Mouse (Mus musculus): ENCODE measurements at regions not wholly inside any gene's neighbourhood (a gene's known extent, or its start where the extent isn't known, plus 50 kb on each side); places are given as distances from the start of the nearest gene placed in this dataset.

GRCm38 (mm10) chr11:20882756-20883155 is 51.9 kb upstream of the Lgalsl start:
- no peak for TF ChIP-seq EP300 (optimal IDR thresholded peaks at IDR 0.05)
- TF ChIP-seq CTCF (IDR thresholded peaks at IDR 0.05; ENCODE audit: low read depth), result no peak
- 43% methylated on average over 1 of the region's 1 CpGs for WGBS

GRCm38 (mm10) chr11:20883907-20884306 is 53.1 kb upstream of the Lgalsl start:
- no peak for DNase-seq (ENCODE audit: low spot score)
- Histone ChIP-seq H3K4me2 (replicated peaks; ENCODE audit: low read depth) (no peak overlapping the region), H3K4me1 (replicated peaks; ENCODE audit: control insufficient read depth, insufficient read depth) (no peaks in the 10 kb centered on the region), H3K4me3 (ENCODE audit: low read depth, low read length) (no peak overlapping the region), H3K27ac (replicated peaks) (no peak overlapping the region), H3K36me3 (ENCODE audit: control insufficient read depth, insufficient read depth, low read length) (no peaks in the 10 kb centered on the region), H3K27me3 (ENCODE audit: control insufficient read depth, insufficient read depth, low read length) (no peaks in the 10 kb centered on the region), H3K9me3 (ENCODE audit: control insufficient read depth, low read length) (no peaks in the 10 kb centered on the region), H3K9ac (ENCODE audit: low read length) (no peak overlapping the region)
- TF ChIP-seq CTCF (IDR thresholded peaks at IDR 0.05; ENCODE audit: low read depth) (no peak), EP300 (optimal IDR thresholded peaks at IDR 0.05) (no peak)
- 83% methylated on average over 2 of the region's 2 CpGs for WGBS
- no peak for ATAC-seq (ENCODE audit: low FRiP score, low TSS enrichment)

More at GRCm38 (mm10) chr11:20882756-20883155, 51.9 kb upstream of the Lgalsl start:
- Histone ChIP-seq H3K9me3 (ENCODE audit: control insufficient read depth, low read length) (no peaks in the 10 kb centered on the region), H3K4me3 (ENCODE audit: low read depth, low read length) (no peak overlapping the region), H3K36me3 (ENCODE audit: control insufficient read depth, insufficient read depth, low read length) (no peaks in the 10 kb centered on the region), H3K4me1 (replicated peaks; ENCODE audit: control insufficient read depth, insufficient read depth) (no peaks in the 10 kb centered on the region), H3K27ac (replicated peaks) (no peak overlapping the region), H3K27me3 (ENCODE audit: control insufficient read depth, insufficient read depth, low read length) (no peaks in the 10 kb centered on the region), H3K9ac (ENCODE audit: low read length) (no peak overlapping the region), H3K4me2 (replicated peaks; ENCODE audit: low read depth) (no peak overlapping the region)
- ATAC-seq (ENCODE audit: low FRiP score, low TSS enrichment) (no peak), DNase-seq (ENCODE audit: low spot score) (no peak)

GRCm38 (mm10) chr11:20887044-20887443 is 56.2 kb upstream of the Lgalsl start:
- TF ChIP-seq CTCF (IDR thresholded peaks at IDR 0.05; ENCODE audit: low read depth), result no peak
- no peak for TF ChIP-seq EP300 (optimal IDR thresholded peaks at IDR 0.05)
- WGBS, result 52% methylated on average over 2 of the region's 2 CpGs
- H3K9me3 ChIP-seq (ENCODE audit: control insufficient read depth, low read length), result no peaks in the 10 kb centered on the region
- no peaks in the 10 kb centered on the region for H3K27me3 ChIP-seq (ENCODE audit: control insufficient read depth, insufficient read depth, low read length)
- no peak overlapping the region for H3K4me2 ChIP-seq (replicated peaks; ENCODE audit: low read depth)
- no peaks in the 10 kb centered on the region for H3K36me3 ChIP-seq (ENCODE audit: control insufficient read depth, insufficient read depth, low read length)
- no peak overlapping the region for H3K9ac ChIP-seq (ENCODE audit: low read length)
- no peaks in the 10 kb centered on the region for H3K4me1 ChIP-seq (replicated peaks; ENCODE audit: control insufficient read depth, insufficient read depth)
- no peak overlapping the region for H3K4me3 ChIP-seq (ENCODE audit: low read depth, low read length)
- no peak overlapping the region for H3K27ac ChIP-seq (replicated peaks)
- DNase-seq (ENCODE audit: low spot score), result peak; percentile 75
- ATAC-seq (ENCODE audit: low FRiP score, low TSS enrichment), result peak; percentile 83

GRCm38 (mm10) chr11:20890479-20890878 is 59.6 kb upstream of the Lgalsl start:
- no peak for ATAC-seq (ENCODE audit: low FRiP score, low TSS enrichment)
- WGBS, result 60% methylated on average over 3 of the region's 3 CpGs

GRCm38 (mm10) chr11:20891711-20892110 is 60.9 kb upstream of the Lgalsl start:
- no peak overlapping the region for H3K4me2 ChIP-seq (replicated peaks; ENCODE audit: low read depth)
- TF ChIP-seq EP300 (optimal IDR thresholded peaks at IDR 0.05) (peak; percentile 53), CTCF (IDR thresholded peaks at IDR 0.05; ENCODE audit: low read depth) (no peak)
- H3K4me3 ChIP-seq (ENCODE audit: low read depth, low read length), result no peak overlapping the region
- WGBS, result 52% methylated on average over 10 of the region's 10 CpGs
- H3K27ac ChIP-seq (replicated peaks), result peak overlapping the region; percentile 56; the same call in 1 of the 2 replicates
- DNase-seq (ENCODE audit: low spot score) (peak; percentile 24), ATAC-seq (ENCODE audit: low FRiP score, low TSS enrichment) (peak; percentile 53)
- H3K4me1 ChIP-seq (replicated peaks; ENCODE audit: control insufficient read depth, insufficient read depth), result peaks cover 5% of the 10 kb centered on the region
- H3K9ac ChIP-seq (ENCODE audit: low read length), result no peak overlapping the region
- no peaks in the 10 kb centered on the region for H3K9me3 ChIP-seq (ENCODE audit: control insufficient read depth, low read length)
- no peaks in the 10 kb centered on the region for H3K27me3 ChIP-seq (ENCODE audit: control insufficient read depth, insufficient read depth, low read length)
- H3K36me3 ChIP-seq (ENCODE audit: control insufficient read depth, insufficient read depth, low read length), result no peaks in the 10 kb centered on the region

More at GRCm38 (mm10) chr11:20890479-20890878, 59.6 kb upstream of the Lgalsl start:
- no peak overlapping the region for H3K9ac ChIP-seq (ENCODE audit: low read length)
- DNase-seq (ENCODE audit: low spot score), result no peak
- no peaks in the 10 kb centered on the region for H3K9me3 ChIP-seq (ENCODE audit: control insufficient read depth, low read length)
- no peak overlapping the region for H3K27ac ChIP-seq (replicated peaks)
- no peaks in the 10 kb centered on the region for H3K4me1 ChIP-seq (replicated peaks; ENCODE audit: control insufficient read depth, insufficient read depth)
- TF ChIP-seq EP300 (optimal IDR thresholded peaks at IDR 0.05), result no peak
- TF ChIP-seq CTCF (IDR thresholded peaks at IDR 0.05; ENCODE audit: low read depth), result peak; percentile 56; the same call in 1 of the 2 replicates
- H3K4me2 ChIP-seq (replicated peaks; ENCODE audit: low read depth), result no peak overlapping the region
- H3K36me3 ChIP-seq (ENCODE audit: control insufficient read depth, insufficient read depth, low read length), result no peaks in the 10 kb centered on the region
- H3K4me3 ChIP-seq (ENCODE audit: low read depth, low read length), result no peak overlapping the region
- H3K27me3 ChIP-seq (ENCODE audit: control insufficient read depth, insufficient read depth, low read length), result no peaks in the 10 kb centered on the region

GRCm38 (mm10) chr11:20896277-20897123 is 65.6 kb upstream of the Lgalsl start:
- 43% methylated on average over 11 of the region's 11 CpGs for WGBS
- no peak overlapping the region for H3K4me2 ChIP-seq (replicated peaks; ENCODE audit: low read depth)
- no peaks in the 10 kb centered on the region for H3K27me3 ChIP-seq (ENCODE audit: control insufficient read depth, insufficient read depth, low read length)
- no peak for TF ChIP-seq EP300 (optimal IDR thresholded peaks at IDR 0.05)
- H3K4me1 ChIP-seq (replicated peaks; ENCODE audit: control insufficient read depth, insufficient read depth), result peaks cover 5% of the 10 kb centered on the region
- H3K4me3 ChIP-seq (ENCODE audit: low read depth, low read length), result no peak overlapping the region
- peak; percentile 85 for ATAC-seq (ENCODE audit: low FRiP score, low TSS enrichment)
- peak overlapping the region; percentile 69 for H3K27ac ChIP-seq (replicated peaks)
- H3K9ac ChIP-seq (ENCODE audit: low read length), result no peak overlapping the region
- H3K9me3 ChIP-seq (ENCODE audit: control insufficient read depth, low read length), result no peaks in the 10 kb centered on the region
- DNase-seq (ENCODE audit: low spot score), result peak; percentile 79
- no peaks in the 10 kb centered on the region for H3K36me3 ChIP-seq (ENCODE audit: control insufficient read depth, insufficient read depth, low read length)
